Mouse (Mus musculus): Measurements from ENCODE around the gene Pdzrn4.
"Not testable (repeated sequence)": the region's sequence is repeated elsewhere in the genome, so short reads cannot be mapped to it uniquely, and the experiment has no call there.

The Pdzrn4 gene

GRCm38 (mm10) chr15:92396770-92397608 is at the start of gene Pdzrn4:
Gene Pdzrn4 (plus strand): TSS chr15:92396881.
- DNase-seq (ENCODE audit: low read depth, low spot score) = no peak

- no peak for DNase-seq (ENCODE audit: low read depth, low spot score)
These were observed 49.3 kb upstream of the Pdzrn4 start for GRCm38 (mm10) chr15:92347426-92347825.

DNA sequence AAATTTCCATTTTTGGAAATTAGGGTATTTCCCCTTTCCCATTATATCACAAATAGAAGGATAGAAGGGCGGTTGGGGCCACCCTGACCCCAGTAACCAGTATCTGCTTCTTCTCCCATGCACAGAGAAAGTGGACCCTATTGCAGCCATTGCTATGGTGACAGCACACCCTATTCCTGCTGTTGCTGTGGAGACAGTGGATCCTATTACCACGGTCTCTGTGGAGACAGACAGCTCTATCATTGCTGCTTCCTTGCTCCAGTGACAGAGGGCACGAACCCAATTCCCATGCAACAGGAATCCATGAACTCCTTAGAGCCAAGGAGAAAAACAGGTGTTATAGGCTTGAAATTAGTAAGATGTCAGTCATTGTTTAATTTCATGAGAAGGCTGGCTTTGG is 48.8 kb upstream of the Pdzrn4 start:
- no peak for DNase-seq (ENCODE audit: low read depth, low spot score)

GRCm38 (mm10) chr15:92348453-92348852 is 48.2 kb upstream of the Pdzrn4 start:
- DNase-seq (ENCODE audit: low read depth, low spot score) = not testable (repeated sequence)

DNA sequence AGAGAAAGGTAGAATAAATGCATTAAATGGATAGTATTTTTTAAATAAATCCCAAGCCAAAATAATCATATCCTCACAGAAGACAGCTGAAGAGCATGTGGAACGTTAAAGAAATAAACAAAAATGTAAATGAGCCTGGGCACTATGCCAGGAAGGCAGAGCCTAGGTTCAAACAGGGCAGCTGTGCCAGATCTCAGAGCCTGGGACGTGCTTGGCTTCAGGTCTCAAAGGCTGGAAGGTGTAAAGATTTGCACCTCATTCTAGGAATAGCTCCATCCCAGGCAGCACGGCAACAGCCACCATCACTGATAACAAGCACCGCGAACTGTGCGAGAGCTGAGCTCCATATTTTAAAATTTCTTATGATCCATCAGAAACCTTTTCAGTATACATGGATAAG is 32.5 kb upstream of the Pdzrn4 start:
- DNase-seq (ENCODE audit: low read depth, low spot score) = no peak

DNA sequence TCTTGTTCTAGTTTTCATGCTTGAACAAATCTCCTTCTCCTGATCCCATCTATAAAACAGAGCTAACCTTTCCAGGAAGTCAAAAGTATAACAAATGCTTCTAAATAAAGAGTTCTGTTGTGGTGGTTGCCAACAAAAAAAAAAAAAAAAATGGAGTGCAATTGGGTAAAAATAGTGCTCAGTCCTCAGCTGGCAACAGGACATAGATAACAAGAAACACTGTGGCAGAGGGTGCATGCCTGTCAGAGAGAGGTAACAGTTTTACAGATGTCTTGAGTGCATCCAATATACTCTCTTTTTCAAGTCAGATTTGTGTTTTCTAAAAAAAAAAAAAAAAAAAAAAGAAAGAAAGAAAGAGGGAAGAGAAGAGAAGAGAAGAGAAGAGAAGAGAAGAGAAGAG is 32.1 kb upstream of the Pdzrn4 start:
- DNase-seq (ENCODE audit: low read depth, low spot score) = no peak

GRCm38 (mm10) chr15:92394811-92395210 is 1.9 kb upstream of the Pdzrn4 start:
- DNase-seq (ENCODE audit: low read depth, low spot score) = no peak

- no peak for DNase-seq (ENCODE audit: low read depth, low spot score)
These were observed 2.1 kb downstream of the Pdzrn4 start for GRCm38 (mm10) chr15:92398747-92399146.

DNA sequence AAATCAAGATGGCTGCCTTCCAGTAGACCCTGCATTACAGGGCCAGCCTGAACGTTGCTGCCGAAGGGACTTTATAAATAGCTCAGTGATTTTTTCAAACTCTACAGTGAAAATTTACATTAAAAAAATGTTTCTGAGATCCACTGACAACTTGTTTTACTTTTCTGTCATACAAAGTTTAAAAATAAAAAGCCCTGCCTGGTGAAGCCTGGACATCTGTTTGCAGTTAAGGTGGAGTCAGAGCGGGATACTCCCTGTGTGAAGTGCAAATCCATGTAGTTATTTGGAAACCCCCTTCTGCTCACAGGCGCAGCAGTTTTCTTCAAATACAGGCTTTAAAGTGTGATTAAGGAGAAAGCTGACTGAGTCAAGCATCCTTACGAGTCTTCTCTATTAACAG is 2.6 kb downstream of the Pdzrn4 start:
- DNase-seq (ENCODE audit: low read depth, low spot score) = no peak

- DNase-seq (ENCODE audit: low read depth, low spot score) = no peak
These were observed 4.9 kb downstream of the Pdzrn4 start for GRCm38 (mm10) chr15:92401554-92401953.

GRCm38 (mm10) chr15:92415323-92415722 is 18.6 kb downstream of the Pdzrn4 start:
- DNase-seq (ENCODE audit: low read depth, low spot score) = no peak

DNA sequence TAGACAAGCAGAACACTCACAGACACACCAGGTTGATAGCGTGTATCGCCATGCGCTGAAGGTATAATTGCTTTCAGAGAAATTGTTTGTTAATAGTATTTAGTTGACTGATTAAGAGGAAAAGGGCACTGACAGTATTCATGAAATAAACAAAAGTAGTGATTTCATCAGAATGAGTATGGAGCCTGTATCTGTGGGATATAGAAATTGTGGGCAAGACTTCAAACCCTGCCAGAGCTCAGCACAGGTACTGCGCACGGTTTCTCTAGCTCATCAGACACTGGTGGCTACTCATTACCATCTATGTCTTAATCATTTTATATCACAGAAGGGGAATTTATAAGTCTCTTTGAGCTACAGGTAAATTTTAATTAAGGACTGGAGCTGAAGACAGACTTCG is 19.5 kb downstream of the Pdzrn4 start:
- no peak for DNase-seq (ENCODE audit: low read depth, low spot score)

DNA sequence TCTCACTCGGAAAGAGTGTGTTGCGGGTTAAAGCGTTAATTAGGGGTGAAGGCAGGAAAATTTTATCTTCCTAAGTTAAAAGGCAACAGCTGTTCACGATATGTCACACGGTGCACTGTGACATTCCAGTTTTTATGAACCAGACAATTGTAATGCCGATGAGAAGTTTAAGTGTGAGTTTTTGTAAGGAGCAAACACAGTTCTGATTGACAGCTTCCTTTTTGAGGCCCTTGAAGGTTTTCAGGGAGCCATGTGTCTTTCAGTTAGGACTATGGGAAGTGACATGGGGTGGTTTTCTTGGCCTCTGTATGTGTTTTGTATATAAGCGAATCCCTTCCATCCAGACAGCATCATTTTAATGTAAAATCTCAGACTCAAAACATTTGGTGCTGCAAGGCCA is 20.0 kb downstream of the Pdzrn4 start:
- DNase-seq (ENCODE audit: low read depth, low spot score) = no peak

DNA sequence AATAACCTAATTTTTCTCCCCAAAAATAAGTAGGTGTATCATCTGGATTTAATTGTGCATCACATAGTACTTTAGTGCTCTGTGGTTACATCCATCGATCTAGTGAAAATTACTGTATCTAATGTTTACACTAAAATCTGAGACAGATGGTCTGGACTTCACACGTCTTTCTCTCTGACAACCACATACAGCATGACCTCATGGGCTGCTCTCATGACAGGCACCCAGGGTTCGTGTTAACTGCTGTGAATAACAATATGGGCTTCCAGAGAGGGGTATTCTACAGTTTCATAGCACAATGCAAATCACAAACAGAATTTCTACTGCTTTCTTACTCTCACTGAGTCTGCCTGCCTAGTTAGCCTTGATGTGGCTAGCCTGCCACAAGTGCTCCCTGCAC is 20.4 kb downstream of the Pdzrn4 start:
- DNase-seq (ENCODE audit: low read depth, low spot score) = no peak

DNA sequence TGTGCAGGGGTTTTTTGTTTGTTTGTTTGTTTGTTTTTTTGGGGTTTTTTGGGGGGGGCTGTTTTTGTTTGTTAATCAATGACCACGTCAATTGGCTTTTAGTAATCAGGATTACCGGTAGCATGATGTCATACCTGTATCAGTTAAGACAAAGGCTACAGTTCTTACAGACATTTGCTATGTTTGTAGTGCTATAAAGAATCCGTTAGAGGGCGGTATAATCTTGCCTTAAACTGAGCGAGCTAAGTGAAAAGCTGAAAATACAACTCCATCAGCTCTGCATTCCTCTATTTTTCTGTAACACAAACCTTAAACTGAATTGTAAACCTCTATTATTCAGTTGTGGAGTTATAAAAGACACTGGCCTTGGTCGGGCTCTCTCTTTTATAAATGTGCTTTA is 37.9 kb downstream of the Pdzrn4 start:
- no peak for DNase-seq (ENCODE audit: low read depth, low spot score)

GRCm38 (mm10) chr15:92435306-92435705 is 38.6 kb downstream of the Pdzrn4 start:
- DNase-seq (ENCODE audit: low read depth, low spot score) = no peak

- DNase-seq (ENCODE audit: low read depth, low spot score) = no peak
These were observed 45.0 kb downstream of the Pdzrn4 start for GRCm38 (mm10) chr15:92441630-92442180.

DNA sequence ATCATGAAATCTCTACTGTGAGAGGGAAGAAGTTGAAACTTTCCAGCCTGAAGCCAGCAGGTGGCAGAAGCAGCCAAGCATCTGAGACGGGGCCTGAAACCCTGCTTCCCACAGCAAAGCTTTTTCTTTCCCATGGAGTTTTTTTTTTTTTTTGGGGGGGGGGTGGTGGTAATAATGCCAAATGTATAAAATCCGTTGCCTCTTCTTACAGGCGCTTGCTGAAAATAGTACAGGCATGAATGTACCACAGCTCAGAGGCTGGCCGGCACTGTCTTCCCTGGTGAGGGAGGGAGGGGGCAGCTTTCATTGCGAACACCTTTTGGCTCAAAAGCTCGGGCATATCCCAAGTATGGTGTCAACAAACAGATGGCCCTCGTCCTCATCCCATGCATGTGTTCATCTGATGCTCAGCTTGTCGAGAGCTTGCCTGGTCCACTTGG is 51.0 kb downstream of the Pdzrn4 start:
- DNase-seq (ENCODE audit: low read depth, low spot score) = no peak

GRCm38 (mm10) chr15:92449112-92449511 is 52.4 kb downstream of the Pdzrn4 start:
- DNase-seq (ENCODE audit: low read depth, low spot score) = no peak

- no peak for DNase-seq (ENCODE audit: low read depth, low spot score)
These were observed 55.9 kb downstream of the Pdzrn4 start for GRCm38 (mm10) chr15:92452620-92453019.

GRCm38 (mm10) chr15:92482198-92482597 is 85.5 kb downstream of the Pdzrn4 start:
- no peak for DNase-seq (ENCODE audit: low read depth, low spot score)

GRCm38 (mm10) chr15:92491376-92491775 is 94.7 kb downstream of the Pdzrn4 start:
- DNase-seq (ENCODE audit: low read depth, low spot score) = no peak

- DNase-seq (ENCODE audit: low read depth, low spot score) = no peak
These were observed 98.9 kb downstream of the Pdzrn4 start for GRCm38 (mm10) chr15:92495465-92496174.

Data from CD4-positive, CD25-positive, alpha-beta regulatory T cell, adult 2 months (primary cell).